Mouse (Mus musculus): Measurements from ENCODE around the gene Prmt1. TPM values are rescaled to one million over a fixed set of nuclear protein-coding genes. Genes with fewer than 3 reads are reported as not detected.

Prmt1 gene
- polyA plus RNA-seq, 1 experiment from 2014 or later: 186 TPM

DNA sequence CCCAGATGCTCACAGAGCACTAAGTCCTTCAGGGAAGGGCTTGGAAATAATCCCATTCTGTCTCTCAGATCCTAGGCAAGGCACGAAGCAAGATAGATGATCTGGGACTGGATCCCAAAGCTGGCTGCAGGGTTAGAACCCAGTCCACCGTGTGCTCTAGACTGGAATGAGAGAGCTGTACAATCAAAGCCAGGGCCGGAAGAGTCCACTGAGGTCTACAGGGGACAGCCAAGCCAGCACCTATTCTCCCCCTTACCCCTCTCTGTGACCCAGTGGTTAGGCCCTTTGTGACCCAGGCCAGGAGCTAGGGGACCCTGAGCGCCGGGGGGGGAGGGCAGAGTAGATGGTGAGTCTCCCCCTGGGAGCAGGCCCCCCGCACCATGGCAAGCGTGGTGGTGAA, 43.5 kb downstream of the Prmt1 start, which contains the start of gene Tsks:
Gene Tsks, plus strand, starts transcription at position 301 of the 400 bp plus-strand sequence.
- DNase-seq (ENCODE audit: low spot score) (no peak), ATAC-seq (replicated peaks; ENCODE audit: low FRiP score) (no peak)
- H3K27ac ChIP-seq (ENCODE audit: low read depth, low read length): no peak within 1 kb of the TSS
- H3K36me3 ChIP-seq (ENCODE audit: control insufficient read depth, insufficient read depth, low read length): no peaks in the 10 kb centered on the region
- H3K4me1 ChIP-seq (replicated peaks; ENCODE audit: control insufficient read depth, insufficient read depth, low read length): no peaks in the 10 kb centered on the region
- no peaks in the 10 kb centered on the region for H3K9me3 ChIP-seq (ENCODE audit: control insufficient read depth, low read length)
- no peak within 1 kb of the TSS for H3K4me3 ChIP-seq (ENCODE audit: low read depth, low read length)
- no peak within 1 kb of the TSS for H3K4me2 ChIP-seq
- no peak within 1 kb of the TSS for H3K9ac ChIP-seq (ENCODE audit: low read depth, low read length)
- H3K27me3 ChIP-seq (replicated peaks; ENCODE audit: control insufficient read depth, insufficient read depth, low read length): peaks cover 2% of the 10 kb centered on the region; the same call in 1 of the 2 replicates
- WGBS: 81% methylated on average over 7 of the region's 7 CpGs

DNA sequence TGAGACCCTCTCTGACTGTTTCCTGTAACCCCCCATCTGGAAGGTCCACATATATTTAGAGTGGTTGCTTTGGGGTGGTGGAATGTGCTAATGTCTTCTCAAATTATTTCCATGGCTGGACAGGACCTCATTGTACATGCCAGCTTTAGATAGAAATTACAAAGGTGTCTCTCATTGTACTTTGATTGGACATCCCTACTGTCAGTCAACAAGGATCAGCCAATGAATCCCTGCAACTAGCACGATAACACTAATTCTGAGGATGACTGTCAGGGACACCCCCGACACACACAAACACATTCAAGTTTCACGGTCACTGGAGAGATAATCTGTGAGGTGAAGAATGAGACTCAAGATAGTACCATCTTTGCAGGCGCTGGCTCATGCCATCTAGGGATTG, 47.7 kb downstream of the Prmt1 start:
- H3K4me3 ChIP-seq (ENCODE audit: low read depth, low read length): no peak overlapping the region
- H3K4me1 ChIP-seq (replicated peaks; ENCODE audit: control insufficient read depth, insufficient read depth, low read length): no peaks in the 10 kb centered on the region
- H3K4me2 ChIP-seq: no peak overlapping the region
- H3K9me3 ChIP-seq (ENCODE audit: control insufficient read depth, low read length): peaks cover 3% of the 10 kb centered on the region; the same call in 1 of the 2 replicates
- H3K27ac ChIP-seq (ENCODE audit: low read depth, low read length): no peak overlapping the region
- no peaks in the 10 kb centered on the region for H3K27me3 ChIP-seq (replicated peaks; ENCODE audit: control insufficient read depth, insufficient read depth, low read length)
- ATAC-seq (replicated peaks; ENCODE audit: low FRiP score): no peak
- no peaks in the 10 kb centered on the region for H3K36me3 ChIP-seq (ENCODE audit: control insufficient read depth, insufficient read depth, low read length)
- no peak overlapping the region for H3K9ac ChIP-seq (ENCODE audit: low read depth, low read length)
- DNase-seq (ENCODE audit: low spot score): no peak
- WGBS: 79% methylated on average over 4 of the region's 4 CpGs

GRCm38 (mm10) chr7:44929204-44930151, 56.9 kb downstream of the Prmt1 start, which contains the start of gene Ap2a1:
Gene Ap2a1, minus strand, starts transcription at chr7:44929496.
- no peaks in the 10 kb centered on the region for H3K9me3 ChIP-seq (ENCODE audit: control insufficient read depth, low read length)
- peak within 1 kb of the TSS; percentile 92 for H3K9ac ChIP-seq (ENCODE audit: low read depth, low read length)
- peak within 1 kb of the TSS; percentile 80 for H3K4me2 ChIP-seq
- peaks cover 24% of the 10 kb centered on the region for H3K4me1 ChIP-seq (replicated peaks; ENCODE audit: control insufficient read depth, insufficient read depth, low read length)
- H3K36me3 ChIP-seq (ENCODE audit: control insufficient read depth, insufficient read depth, low read length): peaks cover 11% of the 10 kb centered on the region; the same call in 1 of the 2 replicates
- H3K27ac ChIP-seq (ENCODE audit: low read depth, low read length): peak within 1 kb of the TSS; percentile 96
- H3K4me3 ChIP-seq (ENCODE audit: low read depth, low read length): peak within 1 kb of the TSS; percentile 99
- WGBS: under 1% methylated on average over 82 of the region's 84 CpGs
- ATAC-seq (replicated peaks; ENCODE audit: low FRiP score) (peak; percentile 96), DNase-seq (ENCODE audit: low spot score) (peak; percentile 99)
- H3K27me3 ChIP-seq (replicated peaks; ENCODE audit: control insufficient read depth, insufficient read depth, low read length): no peaks in the 10 kb centered on the region

GRCm38 (mm10) chr7:44928570-44928969, 57.8 kb downstream of the Prmt1 start:
- Histone ChIP-seq H3K9ac (ENCODE audit: low read depth, low read length) (peak overlapping the region; percentile 92), H3K27me3 (replicated peaks; ENCODE audit: control insufficient read depth, insufficient read depth, low read length) (no peaks in the 10 kb centered on the region), H3K27ac (ENCODE audit: low read depth, low read length) (peak overlapping the region; percentile 96), H3K4me3 (ENCODE audit: low read depth, low read length) (peak overlapping the region; percentile 99), H3K4me1 (replicated peaks; ENCODE audit: control insufficient read depth, insufficient read depth, low read length) (peaks cover 24% of the 10 kb centered on the region), H3K4me2 (peak overlapping the region; percentile 80), H3K9me3 (ENCODE audit: control insufficient read depth, low read length) (no peaks in the 10 kb centered on the region), H3K36me3 (ENCODE audit: control insufficient read depth, insufficient read depth, low read length) (peaks cover 11% of the 10 kb centered on the region; the same call in 1 of the 2 replicates)
- no peak for DNase-seq (ENCODE audit: low spot score)
- ATAC-seq (replicated peaks; ENCODE audit: low FRiP score): peak; percentile 18
- 6% methylated on average over 1 of the region's 1 CpGs for WGBS

Small RNA genes within 50 kb of the gene (microRNA-seq; reads per million reads assigned to microRNA genes)
- 1.4 reads per million for gene Mir7054 (ENCODE audit: borderline number of aligned reads)

Other genes starting within 250 kb of the Prmt1 start
- 36.4 and 39.2 TPM in 2 replicates for gene Vrk3, start 238.2 kb downstream of the Prmt1 start, polyA plus RNA-seq (2014; fragmentation: Nextera tagmentation; extraction: Ambion mirVana)
- gene Zfp473, start 235.5 kb downstream of the Prmt1 start, polyA plus RNA-seq (2014; fragmentation: Nextera tagmentation; extraction: Ambion mirVana): 2.7 TPM in 2 replicates
- gene Nup62, start 170.5 kb downstream of the Prmt1 start, polyA plus RNA-seq (2014; fragmentation: Nextera tagmentation; extraction: Ambion mirVana): 85.7 and 91.4 TPM in 2 replicates
- gene Il4i1, start 170.2 kb downstream of the Prmt1 start, polyA plus RNA-seq (2014; fragmentation: Nextera tagmentation; extraction: Ambion mirVana): 1.3 and 2.9 TPM in 2 replicates
- 3.9 and 4.2 TPM in 2 replicates for gene Atf5, start 169.9 kb downstream of the Prmt1 start, polyA plus RNA-seq (2014; fragmentation: Nextera tagmentation; extraction: Ambion mirVana)
- 46.5 and 53.9 TPM in 2 replicates for gene Akt1s1, start 137.6 kb downstream of the Prmt1 start, polyA plus RNA-seq (2014; fragmentation: Nextera tagmentation; extraction: Ambion mirVana)
- gene Tbc1d17, start 137.5 kb downstream of the Prmt1 start, polyA plus RNA-seq (2014; fragmentation: Nextera tagmentation; extraction: Ambion mirVana): 50.5 and 53.3 TPM in 2 replicates
- gene Pnkp, start 129.4 kb downstream of the Prmt1 start, polyA plus RNA-seq (2014; fragmentation: Nextera tagmentation; extraction: Ambion mirVana): 30.9 and 32.5 TPM in 2 replicates
- gene Ptov1, start 116.8 kb downstream of the Prmt1 start, polyA plus RNA-seq (2014; fragmentation: Nextera tagmentation; extraction: Ambion mirVana): 162 and 164 TPM in 2 replicates
- 66.8 and 72.5 TPM in 2 replicates for gene Med25, start 93.9 kb downstream of the Prmt1 start, polyA plus RNA-seq (2014; fragmentation: Nextera tagmentation; extraction: Ambion mirVana)
- gene Fuz, start 90.5 kb downstream of the Prmt1 start, polyA plus RNA-seq (2014; fragmentation: Nextera tagmentation; extraction: Ambion mirVana): 15.5 and 17.6 TPM in 2 replicates
- 100 and 111 TPM in 2 replicates for gene Ap2a1, start 57.1 kb downstream of the Prmt1 start, polyA plus RNA-seq (2014; fragmentation: Nextera tagmentation; extraction: Ambion mirVana)
- gene Tsks, start 43.4 kb downstream of the Prmt1 start, polyA plus RNA-seq (2014; fragmentation: Nextera tagmentation; extraction: Ambion mirVana): 0.10 TPM in 1 of 2 replicates, not detected in the other
- 8.2 and 8.5 TPM in 2 replicates for gene Cpt1c, start 11.7 kb downstream of the Prmt1 start, polyA plus RNA-seq (2014; fragmentation: Nextera tagmentation; extraction: Ambion mirVana)
- gene Irf3, start 11.1 kb upstream of the Prmt1 start, polyA plus RNA-seq (2014; fragmentation: Nextera tagmentation; extraction: Ambion mirVana): 76.2 and 88.4 TPM in 2 replicates
- gene Bcl2l12, start 12.1 kb upstream of the Prmt1 start, polyA plus RNA-seq (2014; fragmentation: Nextera tagmentation; extraction: Ambion mirVana): 39.6 and 41.1 TPM in 2 replicates
- gene Scaf1, start 29.8 kb upstream of the Prmt1 start, polyA plus RNA-seq (2014; fragmentation: Nextera tagmentation; extraction: Ambion mirVana): 37.5 and 40.1 TPM in 2 replicates
- 19.3 and 21.6 TPM in 2 replicates for gene Rras, start 31.4 kb upstream of the Prmt1 start, polyA plus RNA-seq (2014; fragmentation: Nextera tagmentation; extraction: Ambion mirVana)
- gene Prr12, start 66.3 kb upstream of the Prmt1 start, polyA plus RNA-seq (2014; fragmentation: Nextera tagmentation; extraction: Ambion mirVana): 7.3 and 8.7 TPM in 2 replicates
- gene Nosip, start 75.9 kb upstream of the Prmt1 start, polyA plus RNA-seq (2014; fragmentation: Nextera tagmentation; extraction: Ambion mirVana): 60.9 and 63.0 TPM in 2 replicates
- 12.0 and 12.4 TPM in 2 replicates for gene Prrg2, start 76.1 kb upstream of the Prmt1 start, polyA plus RNA-seq (2014; fragmentation: Nextera tagmentation; extraction: Ambion mirVana)
- 146 and 163 TPM in 2 replicates for gene Rcn3, start 105.7 kb upstream of the Prmt1 start, polyA plus RNA-seq (2014; fragmentation: Nextera tagmentation; extraction: Ambion mirVana)
- gene Fcgrt, start 117.3 kb upstream of the Prmt1 start, polyA plus RNA-seq (2014; fragmentation: Nextera tagmentation; extraction: Ambion mirVana): 33.2 and 33.8 TPM in 2 replicates
- 2,085 and 2,209 TPM in 2 replicates for gene Rps11, start 137.9 kb upstream of the Prmt1 start, polyA plus RNA-seq (2014; fragmentation: Nextera tagmentation; extraction: Ambion mirVana)
- 1,710 and 1,879 TPM in 2 replicates for gene Rpl13a, start 142.2 kb upstream of the Prmt1 start, polyA plus RNA-seq (2014; fragmentation: Nextera tagmentation; extraction: Ambion mirVana)
- gene Gm45713, start 149.7 kb upstream of the Prmt1 start, polyA plus RNA-seq (2014; fragmentation: Nextera tagmentation; extraction: Ambion mirVana): 0.41 and 1.1 TPM in 2 replicates
- 9.7 and 10.5 TPM in 2 replicates for gene Flt3l, start 149.9 kb upstream of the Prmt1 start, polyA plus RNA-seq (2014; fragmentation: Nextera tagmentation; extraction: Ambion mirVana)
- 86.2 and 87.7 TPM in 2 replicates for gene Pih1d1, start 167.7 kb upstream of the Prmt1 start, polyA plus RNA-seq (2014; fragmentation: Nextera tagmentation; extraction: Ambion mirVana)
- 56.0 and 60.6 TPM in 2 replicates for gene Aldh16a1, start 168.0 kb upstream of the Prmt1 start, polyA plus RNA-seq (2014; fragmentation: Nextera tagmentation; extraction: Ambion mirVana)
- 0.57 and 0.74 TPM in 2 replicates for gene Slc17a7, start 177.4 kb upstream of the Prmt1 start, polyA plus RNA-seq (2014; fragmentation: Nextera tagmentation; extraction: Ambion mirVana)
- not detected in 2 replicates for gene Gfy, start 193.0 kb upstream of the Prmt1 start, polyA plus RNA-seq (2014; fragmentation: Nextera tagmentation; extraction: Ambion mirVana)
- gene Pth2, start 194.4 kb upstream of the Prmt1 start, polyA plus RNA-seq (2014; fragmentation: Nextera tagmentation; extraction: Ambion mirVana): not detected in 2 replicates
- 0.17 and 0.53 TPM in 2 replicates for gene Ccdc155, start 218.3 kb upstream of the Prmt1 start, polyA plus RNA-seq (2014; fragmentation: Nextera tagmentation; extraction: Ambion mirVana)
- 2.8 TPM in 2 replicates for gene Dkkl1, start 225.6 kb upstream of the Prmt1 start, polyA plus RNA-seq (2014; fragmentation: Nextera tagmentation; extraction: Ambion mirVana)
- 69.3 and 75.9 TPM in 2 replicates for gene Tead2, start 229.2 kb upstream of the Prmt1 start, polyA plus RNA-seq (2014; fragmentation: Nextera tagmentation; extraction: Ambion mirVana)

All from liver, embryonic 11.5 days (tissue).